Mouse (Mus musculus) embryo, embryonic 11 days (tissue): Measurements from ENCODE around the gene 5730480H06Rik.

Source experiments
- DNase-seq: peaks from one replicate; pipeline ENCODE4 v3.0.0-alpha.2; 2015

5730480H06Rik gene

DNA sequence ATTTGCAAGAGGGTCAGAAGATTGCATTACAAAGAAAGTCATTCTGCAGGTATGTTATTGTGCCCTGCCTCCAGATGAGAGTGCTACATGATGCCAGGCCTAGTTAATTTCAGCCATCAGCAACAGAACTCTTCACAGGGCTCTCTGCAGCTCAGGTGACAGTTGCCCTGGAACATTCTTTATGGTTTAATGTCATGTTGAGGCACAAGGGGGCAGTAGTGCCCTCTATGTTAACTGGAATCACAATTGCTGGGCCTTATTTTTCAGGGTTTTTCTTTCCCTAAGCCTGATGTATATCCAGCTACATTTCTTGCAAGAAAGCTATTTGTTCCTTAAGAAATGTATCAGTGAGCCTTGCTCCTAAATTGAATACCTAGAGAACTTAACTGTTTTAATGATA lies 102.7 kb downstream of the 5730480H06Rik start:
- DNase-seq, result peak; percentile 73

DNA sequence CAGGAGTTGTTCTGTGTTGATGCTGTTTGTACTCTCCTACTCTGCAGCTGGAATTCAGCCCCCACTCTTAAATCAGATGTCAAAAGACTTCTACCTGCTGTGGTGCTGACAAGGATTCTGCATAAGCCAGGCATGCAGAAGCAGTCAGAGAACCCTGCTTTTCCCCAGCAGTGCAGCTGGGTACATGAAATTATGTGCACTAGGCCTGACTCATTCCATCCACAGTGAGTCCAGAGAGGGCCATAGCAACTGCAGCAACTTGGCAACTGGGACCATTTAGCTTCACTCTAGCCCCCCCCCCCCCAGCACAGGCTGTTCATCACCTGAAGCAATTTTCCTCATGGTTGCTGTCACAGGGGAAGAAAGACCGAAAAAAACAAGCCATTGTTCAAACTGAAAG lies 121.1 kb downstream of the 5730480H06Rik start:
- DNase-seq, result no peak

DNA sequence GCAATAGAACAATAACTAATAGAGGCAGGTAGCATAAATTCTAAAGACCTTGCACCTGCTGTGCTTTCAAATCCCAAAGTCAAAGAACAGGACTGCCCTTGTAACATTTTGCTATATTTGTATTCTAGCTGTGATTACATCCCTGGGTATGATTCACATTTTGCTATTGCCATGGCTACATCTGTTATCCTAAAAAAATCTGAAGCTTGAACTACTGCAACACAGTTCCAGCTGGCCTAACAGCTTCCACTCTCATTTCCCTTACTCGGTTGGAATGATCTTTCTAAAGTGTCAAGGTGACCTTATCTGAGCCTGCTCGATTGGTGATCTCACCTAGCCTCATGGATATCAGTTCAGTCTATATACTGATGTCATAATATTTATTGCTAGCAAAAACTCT lies 132.5 kb downstream of the 5730480H06Rik start:
- no peak for DNase-seq
